Mouse (Mus musculus): ENCODE measurements around the gene Kctd20.

DNA sequence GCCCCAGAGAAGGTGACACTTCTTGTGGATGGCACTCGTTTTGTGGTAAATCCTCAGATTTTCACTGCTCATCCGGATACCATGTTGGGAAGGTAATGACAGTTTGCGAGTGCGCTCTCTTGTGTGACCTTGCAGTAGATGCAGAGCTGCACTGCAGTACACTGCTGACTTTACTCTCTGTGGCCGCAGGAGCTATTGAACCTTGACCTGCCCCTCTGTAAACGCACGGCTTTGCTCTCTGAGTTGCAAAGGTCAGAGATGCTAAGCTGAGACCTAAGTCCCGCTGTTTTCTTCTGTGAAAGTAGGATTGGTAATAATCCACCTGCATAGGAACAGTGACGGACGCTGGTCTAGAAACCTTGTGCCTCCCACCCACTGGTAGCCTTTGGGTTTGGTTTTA lies 9.8 kb downstream of the Kctd20 start:
- no peak for TF ChIP-seq CTCF (IDR thresholded peaks at IDR 0.05; ENCODE audit: control insufficient read depth, insufficient read depth, low read length)
- no peak for TF ChIP-seq POLR2A (IDR thresholded peaks at IDR 0.05; ENCODE audit: borderline replicate concordance, control insufficient read depth, low read depth, low read length)
